Mouse (Mus musculus): Measurements from ENCODE around the gene Ccdc175.

- TF ChIP-seq POLR2A (IDR thresholded peaks at IDR 0.05; ENCODE audit: control insufficient read depth, low read depth, low read length) (no peak), CTCF (IDR thresholded peaks at IDR 0.05; ENCODE audit: control insufficient read depth, insufficient read depth, insufficient replicate concordance, low read depth, low read length) (no peak)
These were observed 26.4 kb downstream of the Ccdc175 start for GRCm38 (mm10) chr12:72158421-72158820.
